Mouse (Mus musculus): ENCODE measurements at regions not wholly inside any gene's neighbourhood (a gene's known extent, or its start where the extent isn't known, plus 50 kb on each side); places are given as distances from the start of the nearest gene placed in this dataset.

DNA sequence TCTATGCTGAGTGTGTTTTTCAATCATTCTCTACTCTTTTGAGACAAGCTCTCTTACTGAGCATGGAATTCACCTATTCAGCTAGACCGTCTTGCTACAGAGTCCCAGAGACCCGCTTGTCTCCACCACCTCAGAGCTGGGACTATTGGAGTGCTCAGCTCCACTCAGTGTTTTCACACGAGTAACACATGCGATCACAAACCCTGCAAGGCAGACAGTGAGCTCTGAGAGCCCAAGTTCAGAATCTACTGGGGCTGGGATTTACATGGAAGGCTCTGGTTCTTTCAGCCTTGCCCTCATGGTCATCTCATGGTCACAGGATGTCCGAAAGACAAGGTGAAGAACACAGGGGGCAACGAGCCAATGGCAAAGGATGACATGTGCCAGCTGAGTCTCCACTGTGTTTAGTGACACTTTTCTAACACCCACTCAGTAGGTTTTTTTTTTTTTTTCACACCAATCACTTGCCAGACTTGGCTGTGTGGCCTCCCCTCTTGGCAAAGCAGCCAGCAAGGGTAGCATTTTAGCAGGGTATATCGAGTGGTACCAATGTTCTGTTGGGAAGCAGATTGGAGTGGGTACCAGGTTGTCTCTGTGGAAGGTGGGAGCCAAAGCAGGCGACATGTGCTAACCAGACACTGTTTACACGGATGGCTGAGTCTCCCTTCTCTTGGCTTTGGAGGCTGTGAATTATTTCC is 51.2 kb upstream of the Gtsf1l start:
- no peak for DNase-seq

DNA sequence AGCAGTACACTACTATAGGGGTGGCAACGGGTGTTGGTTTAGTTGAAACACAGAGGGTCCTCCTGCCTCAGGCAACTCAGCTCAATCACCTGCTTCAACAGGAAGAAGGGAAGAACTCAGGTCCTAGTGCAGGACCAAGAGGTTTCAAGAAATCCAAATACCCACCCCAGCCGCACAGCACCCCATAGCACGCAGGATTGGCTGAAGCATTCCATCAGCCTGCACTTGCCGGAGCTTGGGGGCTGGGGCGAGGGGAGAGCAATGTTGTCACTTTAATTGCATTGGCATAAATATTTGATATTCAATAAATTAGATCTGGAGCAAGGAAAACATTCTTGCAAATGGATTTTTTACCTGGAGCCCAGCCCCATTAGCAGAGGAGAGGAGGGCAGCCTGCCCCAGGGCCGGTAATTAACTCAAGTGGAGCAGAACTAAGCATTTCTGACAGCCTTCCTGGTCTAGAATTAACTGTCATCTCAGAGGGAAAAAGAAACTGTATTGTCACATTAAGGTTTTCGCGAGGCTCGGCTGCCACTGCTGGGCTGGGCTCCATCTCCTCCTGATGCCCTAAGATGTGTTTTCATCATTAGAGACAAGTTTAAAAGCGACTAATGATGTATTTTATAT is 55.2 kb upstream of the Gtsf1l start:
- DNase-seq, result no peak

DNA sequence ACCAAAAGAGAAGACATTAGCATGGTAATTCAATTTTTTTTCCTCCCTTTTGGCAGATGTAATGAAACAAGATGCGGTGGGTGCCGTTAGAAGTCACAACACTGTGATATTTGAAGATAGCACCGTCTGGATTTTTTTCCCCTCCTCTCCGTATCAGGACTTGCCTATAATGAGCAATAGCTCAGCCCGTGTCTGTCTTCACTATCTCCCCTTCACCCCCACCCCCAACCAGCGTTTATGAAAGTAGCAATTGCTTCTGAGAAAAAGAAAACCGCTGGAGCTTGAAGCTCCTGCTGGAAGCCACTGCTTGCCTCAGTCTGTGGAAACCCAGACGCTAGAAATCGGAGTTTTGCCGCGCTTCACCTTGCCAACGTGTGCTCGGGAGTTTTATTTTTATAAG is 55.8 kb upstream of the Gtsf1l start:
- no peak for DNase-seq

DNA sequence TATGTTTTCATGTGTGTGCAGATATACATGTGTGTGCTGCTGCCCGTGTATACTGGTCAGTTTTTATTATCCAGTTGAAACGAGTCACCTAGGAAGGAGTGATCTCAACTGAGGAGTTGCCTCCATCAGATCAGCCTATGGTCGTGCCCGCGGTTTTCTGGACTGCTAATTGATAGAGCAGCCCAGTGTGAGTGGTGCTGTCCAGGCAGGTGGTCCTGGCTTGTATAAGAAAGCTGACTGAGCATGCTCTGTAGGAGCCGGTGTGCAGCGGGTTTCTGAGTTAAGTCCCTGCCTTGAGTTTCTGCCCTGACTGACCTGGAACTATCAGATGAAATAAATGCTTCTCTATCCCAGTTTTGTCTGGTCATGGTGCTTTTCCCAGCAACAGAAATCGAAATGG is 56.9 kb upstream of the Tox2 start:
- no peak for DNase-seq

DNA sequence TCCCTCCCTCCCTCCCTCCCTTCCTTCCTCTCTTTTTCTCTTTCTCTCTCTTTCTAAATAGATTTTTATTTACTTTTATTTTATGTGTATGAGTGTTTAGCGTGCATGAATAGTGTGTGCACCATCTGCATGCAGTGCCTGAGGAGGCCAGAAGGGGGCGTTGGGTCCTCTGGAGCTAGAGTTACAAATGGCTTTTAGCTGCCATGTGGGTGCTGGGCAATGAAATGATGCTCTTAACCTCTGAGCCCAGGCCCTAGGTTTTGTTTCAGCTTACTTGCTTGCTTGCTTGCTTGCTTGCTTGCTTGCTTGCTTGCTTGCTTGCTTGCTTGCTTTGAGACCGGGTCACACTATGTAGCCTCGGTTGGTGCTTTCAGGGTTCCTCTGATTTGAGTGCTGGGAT is 56.4 kb upstream of the Tox2 start:
- no peak for DNase-seq

DNA sequence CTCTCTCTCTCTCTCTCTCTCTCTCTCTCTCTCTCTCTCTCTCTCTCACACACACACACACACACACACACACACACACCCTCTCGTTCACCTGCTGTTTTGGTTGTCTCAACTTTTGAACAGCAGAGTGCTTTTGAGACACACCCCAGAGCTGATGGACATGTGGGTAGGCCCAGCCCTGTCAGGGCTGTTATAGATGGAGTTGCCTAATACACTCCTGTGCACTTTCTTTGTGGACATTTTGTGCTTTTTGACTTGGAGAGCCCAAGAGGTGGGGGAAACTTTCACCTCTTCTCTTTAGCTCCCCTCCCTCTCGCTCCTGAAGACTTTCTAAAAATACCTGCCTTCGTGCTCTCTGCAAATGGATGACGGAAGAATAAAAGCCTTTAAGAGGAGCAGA is 55.5 kb upstream of the Tox2 start:
- no peak for DNase-seq

DNA sequence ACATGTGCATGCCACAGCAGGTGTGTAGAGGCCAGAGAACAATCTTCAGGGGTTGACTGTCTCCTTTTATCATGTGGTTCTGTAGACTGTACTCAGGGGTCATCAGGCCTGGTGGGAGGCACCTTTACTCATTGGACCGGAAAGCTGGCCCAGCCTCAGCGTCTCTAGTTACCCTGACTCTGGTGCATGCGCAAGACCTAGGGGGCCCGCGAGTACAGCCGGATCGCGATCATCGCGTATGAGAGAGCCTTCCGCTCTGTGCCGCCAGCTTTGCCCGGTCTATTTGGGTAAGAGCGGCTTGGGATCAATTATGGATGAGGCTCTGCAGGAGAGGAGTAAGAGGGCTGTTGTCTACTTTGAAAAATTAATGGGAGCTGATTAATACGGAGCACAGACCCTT is 51.9 kb upstream of the Tox2 start:
- DNase-seq, result no peak

DNA sequence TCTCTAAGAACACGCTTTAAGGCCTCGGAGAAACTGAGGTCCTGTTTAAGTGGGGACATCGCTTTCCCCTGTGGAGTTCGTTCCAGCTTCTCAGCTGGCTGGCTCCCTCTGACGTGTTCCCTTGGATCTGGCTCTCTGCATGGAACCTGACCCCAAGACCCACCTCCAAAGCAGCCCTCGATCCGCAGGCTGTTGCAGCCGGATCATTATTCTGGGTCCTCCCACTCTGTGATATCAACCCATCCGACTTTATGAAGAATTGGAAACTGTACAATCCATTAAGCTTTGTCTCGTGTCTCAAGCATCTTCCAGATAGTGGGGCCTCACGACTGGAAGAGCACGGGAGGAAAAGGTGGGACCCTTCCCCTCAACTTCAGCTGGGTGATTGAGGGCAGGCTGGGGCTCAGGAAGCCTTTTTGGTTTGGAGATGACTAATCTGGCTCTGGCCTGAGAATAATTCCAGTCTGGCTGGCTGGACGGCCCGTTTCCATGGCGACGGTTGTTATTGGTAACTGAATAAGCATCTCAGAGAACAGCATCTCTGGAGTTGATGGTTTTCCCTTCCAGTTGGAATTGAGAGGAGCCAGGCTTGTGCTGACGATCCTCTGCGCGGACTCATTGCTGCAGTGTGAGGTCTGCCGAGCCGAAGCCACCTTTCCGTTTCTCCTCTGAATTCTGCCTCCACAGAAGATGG is 50.4 kb upstream of the Tox2 start:
- peak; percentile 49 for DNase-seq

All from heart, postnatal 4 days (tissue).